Mouse (Mus musculus): ENCODE results near the gene Pip5k1c.

Gene Pip5k1c

DNA sequence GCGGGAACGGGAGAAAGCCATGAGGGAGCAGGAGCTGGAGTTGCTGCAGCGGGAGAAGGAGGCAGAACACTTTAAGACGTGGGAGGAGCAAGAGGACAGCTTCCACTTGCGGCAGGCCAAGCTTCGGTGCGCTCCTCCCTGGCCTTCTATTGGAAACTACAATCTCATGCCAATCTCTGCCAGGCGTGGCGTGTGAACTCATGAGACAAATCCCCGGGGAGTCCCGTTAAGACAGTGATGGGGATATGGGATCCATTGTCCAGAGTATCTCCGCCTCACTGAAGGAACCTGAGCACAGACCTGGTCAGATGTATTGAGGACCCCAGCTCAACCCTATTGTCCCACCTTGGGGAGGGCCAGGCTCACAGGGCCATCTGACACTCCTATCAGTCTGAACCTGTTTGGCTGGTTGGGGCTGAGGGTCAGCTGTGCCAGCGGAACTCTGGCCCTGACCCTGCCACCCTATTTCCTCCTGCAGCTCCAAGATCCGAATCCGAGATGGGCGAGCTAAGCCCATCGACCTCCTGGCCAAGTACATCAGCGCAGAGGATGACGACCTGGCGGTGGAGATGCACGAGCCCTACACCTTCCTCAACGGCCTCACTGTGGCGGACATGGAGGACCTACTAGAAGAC, 30.5 kb downstream of the Pip5k1c start:
- no peak for DNase-seq (ENCODE audit: low read depth, low spot score)

DNA sequence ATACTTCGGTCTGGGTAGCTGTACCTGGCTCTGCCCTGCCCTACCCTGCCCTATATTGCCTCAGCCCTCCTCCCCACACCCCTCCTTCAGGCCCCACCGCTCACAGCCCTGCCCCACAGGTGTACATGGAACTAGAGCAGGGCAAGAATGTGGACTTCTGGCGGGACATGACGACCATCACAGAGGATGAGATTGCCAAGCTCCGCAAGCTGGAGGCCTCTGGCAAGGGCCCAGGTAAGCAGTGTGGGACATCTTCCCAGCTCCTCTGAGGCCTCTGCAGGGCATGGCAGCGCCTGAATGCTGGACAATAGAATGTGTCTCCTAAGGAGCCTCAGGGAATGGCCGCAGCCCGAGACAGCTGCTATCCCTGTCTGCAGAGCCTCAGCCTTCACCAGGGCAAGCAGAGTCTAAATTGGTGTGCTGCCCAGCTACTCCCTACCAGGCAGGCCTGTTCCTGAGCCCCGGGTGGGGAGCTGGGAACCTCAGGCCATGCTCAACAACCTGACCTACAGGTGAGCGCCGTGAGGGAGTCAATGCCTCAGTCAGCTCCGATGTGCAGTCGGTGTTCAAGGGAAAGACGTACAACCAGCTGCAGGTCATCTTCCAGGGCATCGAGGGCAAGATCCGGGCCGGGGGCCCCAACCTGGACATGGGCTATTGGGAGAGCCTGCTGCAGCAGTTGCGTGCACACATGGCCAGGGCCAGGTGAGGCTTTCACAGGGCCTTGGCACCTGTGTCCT, 31.2 kb downstream of the Pip5k1c start:
- no peak for DNase-seq (ENCODE audit: low read depth, low spot score)

DNA sequence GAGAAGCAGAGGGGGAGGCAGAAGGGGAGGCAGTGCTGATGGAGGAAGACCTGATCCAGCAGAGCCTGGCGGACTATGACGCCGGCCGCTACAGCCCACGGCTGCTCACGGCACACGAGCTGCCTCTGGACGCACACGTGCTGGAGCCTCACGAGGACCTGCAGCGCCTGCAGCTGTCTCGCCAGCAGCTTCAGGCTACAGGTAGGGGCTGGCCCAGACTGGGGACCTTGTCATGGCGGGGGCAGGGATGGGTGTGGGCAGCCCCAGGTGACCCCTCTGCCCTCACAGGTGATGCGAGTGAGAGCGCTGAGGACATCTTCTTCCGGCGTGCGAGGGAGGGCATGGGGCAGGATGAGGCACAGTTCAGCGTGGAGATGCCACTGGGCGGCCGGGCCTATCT, 32.4 kb downstream of the Pip5k1c start:
- DNase-seq (ENCODE audit: low read depth, low spot score) = no peak

DNA sequence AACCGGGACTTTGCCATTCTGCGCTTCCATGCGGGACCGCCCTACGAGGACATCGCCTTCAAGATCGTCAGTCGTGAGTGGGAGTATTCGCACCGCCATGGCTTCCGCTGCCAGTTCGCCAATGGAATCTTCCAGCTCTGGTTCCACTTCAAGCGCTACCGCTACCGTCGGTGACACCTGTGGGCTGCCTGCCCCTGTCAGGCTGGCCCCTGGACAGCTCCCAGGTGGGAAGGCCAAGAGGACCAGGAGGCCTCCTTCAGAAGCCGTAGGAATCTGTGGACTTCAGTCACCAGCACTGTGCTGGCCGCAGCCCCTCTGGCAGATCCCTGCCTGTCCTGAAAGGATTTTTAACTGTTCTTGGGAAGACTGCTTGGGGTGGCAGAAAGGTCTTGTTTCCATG, 33.0 kb downstream of the Pip5k1c start:
- no peak for DNase-seq (ENCODE audit: low read depth, low spot score)

DNA sequence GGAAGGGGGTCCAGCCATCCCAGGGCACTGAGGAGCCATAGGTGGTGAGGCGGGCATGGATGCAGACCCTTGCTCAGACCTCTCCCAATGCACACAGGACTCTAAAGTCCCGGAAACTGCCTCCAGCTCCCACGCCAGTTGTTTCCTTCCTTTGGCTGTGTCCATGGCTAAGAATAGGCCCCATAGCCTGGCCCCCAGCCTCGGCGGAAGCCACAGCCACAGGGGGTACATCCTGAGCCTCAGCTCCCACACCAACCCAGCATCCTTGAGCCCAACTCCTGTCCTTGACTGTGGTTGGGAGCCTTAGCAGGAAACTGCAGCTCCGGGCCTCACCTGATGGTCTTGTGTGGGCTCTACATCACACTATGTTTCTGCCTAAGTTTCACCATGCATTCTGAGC, 34.1 kb downstream of the Pip5k1c start:
- DNase-seq (ENCODE audit: low read depth, low spot score) = no peak

DNA sequence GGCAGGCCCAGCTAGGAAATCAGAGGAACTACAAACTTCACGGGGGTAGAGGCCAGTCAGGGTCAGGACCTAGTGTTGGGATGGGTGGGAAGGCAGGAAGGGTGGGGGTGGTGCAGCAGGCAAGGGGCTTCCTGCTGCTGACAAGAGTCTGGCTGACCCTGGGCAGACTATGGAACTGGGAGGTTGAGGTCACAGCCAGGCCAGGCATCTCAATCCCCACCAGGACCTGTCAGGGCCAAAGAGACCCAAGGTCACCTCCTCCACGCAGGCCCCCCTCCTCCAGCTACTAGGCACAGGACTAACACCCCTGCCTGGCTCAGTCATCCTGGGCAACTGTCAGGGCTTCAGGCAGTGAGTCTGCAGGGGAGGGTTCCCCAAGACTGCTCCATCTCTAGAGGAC, 35.2 kb downstream of the Pip5k1c start:
- DNase-seq (ENCODE audit: low read depth, low spot score) = no peak

DNA sequence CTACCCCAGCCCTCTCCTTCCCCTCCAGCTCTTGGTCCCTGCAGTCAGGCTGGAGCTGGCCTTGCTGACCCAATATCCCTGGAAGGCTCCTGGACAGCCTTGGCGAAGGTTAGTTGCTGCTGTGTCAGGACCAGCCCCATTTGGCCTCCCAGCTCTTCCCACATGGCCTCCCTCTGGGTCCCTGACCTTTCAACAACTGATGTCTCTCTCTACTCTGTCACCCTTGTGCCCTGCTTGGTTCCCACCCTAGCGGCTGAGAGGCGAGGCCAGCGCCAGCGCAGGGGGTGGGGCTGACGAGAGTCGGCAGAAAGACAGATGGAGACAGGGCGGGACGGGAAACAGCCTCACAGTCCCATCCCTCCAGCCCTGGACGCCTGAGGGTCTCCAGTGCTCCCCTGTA, 35.6 kb downstream of the Pip5k1c start, which contains the start of gene Tbxa2r:
Gene Tbxa2r, plus strand, starts transcription at position 346 of the 400 bp plus-strand sequence.
- peak; percentile 57 for DNase-seq (ENCODE audit: low read depth, low spot score)

DNA sequence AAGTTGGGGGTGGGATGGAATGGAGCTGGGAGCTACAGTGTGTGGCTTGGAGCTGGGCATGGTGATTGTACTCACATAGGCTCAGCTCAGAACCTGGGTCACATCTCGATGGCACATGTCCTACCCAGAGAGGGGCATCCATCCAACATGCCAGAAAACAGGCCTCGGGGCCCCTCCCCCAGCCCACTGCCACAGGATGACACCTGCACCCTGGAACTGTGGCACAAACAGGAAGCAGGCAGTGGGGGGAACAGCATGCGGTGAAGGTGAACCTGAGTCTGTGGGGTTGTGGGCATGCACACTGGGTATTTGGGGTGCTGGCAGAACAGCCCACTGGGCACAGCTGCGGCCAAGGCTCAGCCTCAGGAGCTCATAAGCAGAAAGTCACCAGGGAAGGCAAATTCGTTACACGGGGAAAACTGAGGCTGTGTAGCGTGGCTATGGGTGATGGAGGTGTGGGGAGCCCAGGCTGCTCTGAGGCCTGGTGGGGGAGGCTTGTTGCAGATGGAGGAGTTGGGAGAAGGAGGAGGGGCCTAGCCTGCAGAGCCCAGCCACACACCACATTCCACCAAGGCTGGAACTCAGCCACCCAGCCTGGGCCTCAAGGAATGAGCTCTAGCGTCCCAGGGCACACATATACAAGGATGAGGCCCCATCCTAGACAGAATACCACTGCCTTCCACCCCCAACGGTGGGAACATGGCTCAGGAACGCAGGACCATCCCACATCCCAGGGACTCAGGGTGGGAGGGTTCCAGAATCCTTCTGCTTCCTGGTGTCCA, 36.6 kb downstream of the Pip5k1c start:
- peak; percentile 69 for DNase-seq (ENCODE audit: low read depth, low spot score)

DNA sequence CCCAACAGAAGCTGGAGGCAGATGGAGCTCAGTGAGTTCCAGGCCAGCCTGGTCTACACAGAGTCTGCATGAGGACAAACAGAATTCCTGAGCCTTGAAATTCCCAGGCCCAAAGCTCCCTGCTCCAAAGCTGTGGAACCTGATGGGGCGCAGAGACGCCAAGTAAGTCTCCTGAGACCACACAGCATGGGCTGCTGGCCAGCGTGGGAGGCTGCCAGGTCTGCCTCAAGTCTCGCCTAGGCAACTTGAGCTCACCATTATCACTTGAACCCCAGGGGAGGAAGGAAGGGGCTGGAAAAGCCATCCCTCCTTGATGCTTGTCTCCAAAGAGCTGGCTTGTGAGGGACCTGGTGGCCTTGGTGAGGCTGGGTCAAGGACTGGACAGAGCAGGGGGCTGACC, 37.2 kb downstream of the Pip5k1c start:
- DNase-seq (ENCODE audit: low read depth, low spot score) = no peak

DNA sequence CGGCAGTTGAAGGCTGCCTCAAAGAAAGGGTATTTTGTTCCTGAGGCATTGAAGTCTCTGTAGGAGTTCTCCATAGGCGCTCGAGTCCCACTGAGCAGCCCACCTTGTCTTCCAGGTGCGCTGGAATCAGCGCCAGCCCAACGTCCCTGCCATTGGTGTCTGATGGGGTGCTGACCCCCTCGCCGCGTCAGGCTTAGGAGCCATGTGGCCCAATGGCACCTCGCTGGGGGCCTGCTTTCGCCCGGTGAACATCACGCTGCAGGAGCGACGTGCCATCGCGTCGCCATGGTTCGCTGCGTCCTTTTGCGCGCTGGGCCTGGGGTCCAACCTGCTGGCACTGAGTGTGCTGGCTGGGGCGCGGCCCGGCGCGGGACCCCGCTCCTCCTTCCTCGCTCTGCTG, 39.5 kb downstream of the Pip5k1c start:
- no peak for DNase-seq (ENCODE audit: low read depth, low spot score)

DNA sequence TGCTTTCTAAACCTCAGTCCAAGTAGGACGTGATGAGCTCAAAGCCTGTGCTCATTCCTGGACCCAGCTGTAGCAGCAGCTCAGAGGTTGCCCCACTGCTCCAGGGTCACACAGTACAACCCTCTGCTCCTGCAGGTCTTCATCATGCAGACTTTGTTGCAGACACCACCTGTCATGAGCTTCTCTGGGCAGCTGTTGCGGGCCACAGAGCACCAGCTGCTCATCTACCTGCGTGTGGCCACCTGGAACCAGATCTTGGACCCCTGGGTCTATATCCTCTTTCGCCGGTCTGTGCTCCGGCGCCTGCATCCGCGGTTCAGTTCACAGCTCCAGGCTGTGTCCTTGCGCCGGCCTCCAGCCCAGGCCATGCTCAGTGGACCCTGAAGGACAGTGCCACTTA, 41.6 kb downstream of the Pip5k1c start:
- DNase-seq (ENCODE audit: low read depth, low spot score) = no peak

DNA sequence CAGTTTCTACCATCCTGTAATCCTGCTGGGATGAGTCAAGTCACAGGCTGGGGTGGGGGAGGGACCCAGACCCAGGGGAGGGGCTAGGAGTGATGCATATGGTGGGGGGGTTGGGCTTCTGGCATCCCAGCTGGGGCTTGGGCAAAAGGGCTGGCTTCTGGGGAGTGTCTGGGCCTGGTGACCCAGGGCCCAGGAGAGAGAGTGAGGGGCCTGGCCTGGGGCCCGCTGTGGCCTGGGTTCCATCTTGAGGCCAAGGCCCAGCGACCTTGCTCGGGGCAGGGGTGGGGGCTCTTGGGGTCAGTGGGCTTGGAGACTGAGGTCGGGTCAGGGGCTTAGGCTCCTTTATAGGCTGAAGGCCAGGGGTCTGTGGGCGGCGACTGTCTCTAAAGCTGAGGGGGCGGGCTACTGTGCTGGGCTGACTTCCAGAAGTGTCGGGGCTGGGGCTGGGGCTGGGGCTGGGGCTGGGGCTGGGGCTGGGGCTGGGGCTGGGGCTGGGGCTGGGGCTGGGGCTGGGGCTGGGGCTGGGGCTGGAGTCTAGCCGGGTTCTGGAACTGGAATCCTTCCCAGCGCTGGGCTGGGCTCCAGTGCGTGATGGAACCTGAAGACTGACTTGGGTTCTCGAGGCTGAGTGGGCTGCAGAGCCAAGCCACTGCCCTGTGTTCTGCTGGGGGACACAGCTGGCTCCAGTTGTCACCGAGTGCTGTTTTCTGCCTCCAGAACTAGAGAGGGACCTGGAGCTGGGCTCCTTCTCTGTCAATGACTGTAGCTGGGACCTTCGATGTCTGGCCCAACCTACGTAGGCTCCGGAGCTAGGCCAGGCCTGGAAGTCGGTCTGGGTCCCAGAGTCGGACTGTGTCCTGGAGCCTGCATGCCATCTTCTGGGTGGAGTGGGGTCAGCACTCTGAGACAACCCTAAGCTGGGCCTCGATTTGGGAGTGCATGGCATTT, 42.9 kb downstream of the Pip5k1c start:
- DNase-seq (ENCODE audit: low read depth, low spot score) = no peak

DNA sequence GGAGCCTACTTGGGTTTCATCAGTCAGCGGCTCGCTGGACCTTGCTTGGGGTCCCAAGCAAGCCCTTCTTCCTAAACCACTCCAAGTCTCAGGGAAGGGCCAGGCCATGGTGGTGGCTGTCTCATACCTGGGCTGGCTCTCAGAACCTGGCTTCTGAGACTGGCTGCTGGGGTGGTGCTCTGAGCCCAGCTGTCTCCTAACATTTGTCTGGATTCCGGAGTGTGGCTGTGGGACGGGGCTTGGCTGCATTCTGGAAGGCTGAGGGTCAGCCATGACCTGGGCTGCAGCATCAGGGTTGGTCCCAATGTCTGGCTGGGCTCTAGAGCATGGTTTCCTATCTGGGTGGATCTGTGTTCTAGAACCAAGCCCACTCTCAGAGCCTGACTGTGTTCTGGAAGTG, 43.8 kb downstream of the Pip5k1c start:
- no peak for DNase-seq (ENCODE audit: low read depth, low spot score)

DNA sequence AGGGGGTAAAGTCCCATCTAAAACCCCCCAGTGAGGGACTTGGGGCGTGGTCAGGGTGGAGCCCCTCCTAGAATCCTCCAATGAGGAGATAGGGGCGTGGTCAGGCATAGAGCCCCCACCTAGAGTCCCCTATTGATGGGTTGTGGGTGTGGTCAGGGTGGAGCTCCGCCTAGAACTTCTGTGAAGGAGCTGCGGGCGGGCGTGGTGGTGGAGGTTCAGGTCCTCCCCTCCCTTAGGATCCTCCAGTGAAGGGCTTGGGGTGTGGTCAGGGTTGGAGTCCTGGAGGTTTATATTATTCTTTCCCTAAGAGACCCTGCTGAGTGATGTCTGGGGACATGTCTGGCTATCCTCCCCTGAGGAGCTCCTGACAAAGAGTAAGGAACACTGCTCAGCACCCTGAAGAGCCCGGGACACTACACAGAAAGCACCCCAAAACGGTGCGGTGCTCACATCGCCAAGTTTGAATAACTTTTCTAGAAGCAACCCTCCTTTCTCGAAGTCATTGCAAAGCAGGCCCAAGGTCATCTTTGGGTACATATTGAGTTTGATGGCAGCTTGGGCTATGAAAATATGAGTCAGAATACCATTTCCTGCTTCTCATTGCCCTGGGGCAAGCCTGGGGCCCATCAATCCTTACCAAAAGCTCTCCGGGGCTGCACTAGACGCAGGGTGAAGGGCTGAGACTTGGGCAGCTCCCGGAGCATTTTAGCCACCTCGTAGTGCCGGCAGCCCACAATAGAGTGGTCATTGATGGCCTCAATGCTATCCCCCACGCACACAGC, 48.0 kb downstream of the Pip5k1c start:
- no peak for DNase-seq (ENCODE audit: low read depth, low spot score)

DNA sequence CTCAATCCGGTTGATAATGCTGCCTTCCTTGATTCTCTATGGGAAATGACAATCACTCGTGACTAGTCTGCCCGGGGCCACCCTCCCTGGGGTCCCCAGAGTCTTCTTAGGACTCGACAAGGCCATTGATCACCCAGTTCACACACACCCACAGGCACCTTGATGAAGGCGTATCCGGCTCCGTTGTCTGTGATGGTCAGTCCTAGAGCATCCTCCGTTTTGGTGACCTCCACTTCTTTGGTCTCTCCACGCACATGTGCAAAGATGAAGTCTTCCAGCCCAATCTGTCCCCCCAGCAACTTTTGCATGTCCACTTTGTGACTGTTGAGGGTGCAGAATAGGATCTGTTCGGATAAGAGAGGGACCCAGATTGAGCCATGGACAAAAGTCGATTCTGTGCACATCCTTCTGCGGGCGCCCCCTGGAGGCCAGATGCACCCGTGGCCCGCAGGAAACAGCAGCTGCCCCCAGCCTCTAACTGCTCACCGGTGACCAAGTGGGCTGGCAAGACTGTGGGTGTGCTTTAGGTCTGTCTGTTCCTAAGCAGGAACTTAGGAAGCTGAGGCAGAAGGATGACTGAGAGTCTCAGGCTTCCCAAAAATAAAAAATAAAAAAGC, 48.7 kb downstream of the Pip5k1c start:
- DNase-seq (ENCODE audit: low read depth, low spot score) = peak; percentile 72

DNA sequence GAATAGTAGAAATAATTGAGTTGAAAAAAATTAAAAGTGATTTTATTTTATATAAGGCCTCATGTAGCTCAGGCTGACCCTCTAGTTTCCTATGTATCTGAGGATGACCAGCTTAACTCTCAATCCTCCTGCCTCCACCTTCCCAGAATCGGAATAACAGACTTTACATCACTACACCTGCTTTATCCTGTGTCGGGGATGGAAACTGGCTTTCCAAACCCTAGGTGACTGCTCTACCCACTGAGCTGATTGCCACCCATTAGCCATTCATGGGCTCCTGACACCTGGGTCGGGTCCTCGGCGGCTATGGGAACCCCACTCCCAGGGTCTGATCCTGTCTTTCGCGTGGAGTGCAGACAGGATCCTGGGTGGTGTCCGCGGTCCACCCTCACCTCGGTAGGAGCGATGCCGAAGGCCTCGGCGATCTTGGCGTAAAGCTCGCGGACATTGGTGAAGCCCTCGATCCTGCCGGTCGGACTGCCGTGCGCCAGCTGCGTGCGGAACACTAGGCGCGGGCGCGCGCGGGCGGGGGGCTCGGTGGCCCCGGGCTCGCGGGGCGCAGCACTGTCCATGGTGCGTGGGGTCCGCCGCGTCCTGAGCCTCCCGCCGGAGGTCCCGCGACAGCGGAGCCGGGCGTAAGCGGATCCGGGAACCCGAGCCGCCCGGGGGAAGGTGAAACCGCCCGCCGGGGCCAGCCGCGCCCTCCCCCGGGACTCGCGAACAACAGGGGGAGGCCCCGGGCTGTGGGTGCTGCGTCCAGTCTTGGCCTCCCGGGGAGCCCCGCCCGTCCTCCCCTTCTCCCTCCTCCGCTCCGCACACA, 50.1 kb downstream of the Pip5k1c start, which contains the start of gene Gipc3:
Gene Gipc3, minus strand, starts transcription at position 581 of the 820 bp plus-strand sequence.
- DNase-seq (ENCODE audit: low read depth, low spot score) = peak; percentile 34

DNA sequence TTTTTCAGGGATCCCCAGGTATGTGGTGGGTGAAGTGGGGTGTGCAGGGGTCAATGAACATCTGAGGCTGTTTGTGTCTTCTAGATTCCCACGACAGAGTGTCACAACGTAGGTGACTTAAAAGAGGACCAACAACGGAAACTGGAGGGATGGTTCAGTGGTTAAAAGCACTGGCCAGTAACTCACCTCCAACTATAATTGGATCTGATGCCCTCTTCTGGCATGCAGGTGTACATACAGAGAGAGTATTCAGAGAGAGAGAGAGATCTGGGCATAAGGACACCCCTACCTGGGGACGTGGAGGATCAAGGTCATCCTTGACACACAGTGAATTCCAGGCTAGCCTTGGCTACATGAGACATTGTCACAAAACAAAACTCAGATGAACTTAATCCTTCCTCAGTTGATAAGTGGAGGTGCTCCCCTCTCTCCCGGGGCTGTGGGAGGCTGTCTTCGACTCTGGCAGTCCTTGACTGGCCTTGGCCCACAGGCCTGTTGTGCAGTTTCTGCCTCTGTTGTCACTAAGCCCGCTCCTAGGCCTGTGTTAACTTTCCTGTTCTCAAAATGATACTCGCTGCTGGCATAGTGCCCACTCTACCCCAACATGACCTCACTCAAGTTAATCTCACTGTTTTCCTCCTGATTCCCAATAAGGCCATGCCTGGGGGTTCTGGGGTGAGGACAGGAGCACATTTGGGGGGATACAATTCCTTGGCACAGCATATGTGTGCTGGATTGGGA, 51.8 kb downstream of the Pip5k1c start:
- peak; percentile 60 for DNase-seq (ENCODE audit: low read depth, low spot score)

DNA sequence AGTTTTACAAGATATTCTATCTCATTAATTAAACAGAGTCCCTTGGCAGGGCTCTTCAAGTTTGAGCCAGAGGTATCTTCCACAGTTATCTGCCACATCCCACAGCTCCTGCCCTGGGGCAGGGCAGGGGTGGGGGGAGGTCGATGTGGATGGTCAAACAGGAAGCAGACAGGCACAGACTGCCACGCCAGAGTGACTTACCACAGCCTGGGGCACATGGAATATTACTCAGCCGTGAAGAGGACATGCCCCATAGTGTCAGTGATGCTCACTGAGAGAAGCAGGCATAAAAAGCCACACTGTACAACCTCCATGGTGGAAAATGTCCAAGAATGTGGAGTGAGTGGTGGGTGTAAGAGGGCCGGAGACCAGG, 52.4 kb downstream of the Pip5k1c start:
- DNase-seq (ENCODE audit: low read depth, low spot score) = no peak

All from CD4-positive helper T cell, adult 2 months (primary cell).